Mouse (Mus musculus) urinary bladder, postnatal 14 days (tissue): ENCODE measurements at regions not wholly inside any gene's neighbourhood (a gene's known extent, or its start where the extent isn't known, plus 50 kb on each side); places are given as distances from the start of the nearest gene placed in this dataset.

Experiments used
- DNase-seq: peaks from one replicate; pipeline ENCODE4 v3.0.0; 2021; ENCODE audit warnings: low spot score

DNA sequence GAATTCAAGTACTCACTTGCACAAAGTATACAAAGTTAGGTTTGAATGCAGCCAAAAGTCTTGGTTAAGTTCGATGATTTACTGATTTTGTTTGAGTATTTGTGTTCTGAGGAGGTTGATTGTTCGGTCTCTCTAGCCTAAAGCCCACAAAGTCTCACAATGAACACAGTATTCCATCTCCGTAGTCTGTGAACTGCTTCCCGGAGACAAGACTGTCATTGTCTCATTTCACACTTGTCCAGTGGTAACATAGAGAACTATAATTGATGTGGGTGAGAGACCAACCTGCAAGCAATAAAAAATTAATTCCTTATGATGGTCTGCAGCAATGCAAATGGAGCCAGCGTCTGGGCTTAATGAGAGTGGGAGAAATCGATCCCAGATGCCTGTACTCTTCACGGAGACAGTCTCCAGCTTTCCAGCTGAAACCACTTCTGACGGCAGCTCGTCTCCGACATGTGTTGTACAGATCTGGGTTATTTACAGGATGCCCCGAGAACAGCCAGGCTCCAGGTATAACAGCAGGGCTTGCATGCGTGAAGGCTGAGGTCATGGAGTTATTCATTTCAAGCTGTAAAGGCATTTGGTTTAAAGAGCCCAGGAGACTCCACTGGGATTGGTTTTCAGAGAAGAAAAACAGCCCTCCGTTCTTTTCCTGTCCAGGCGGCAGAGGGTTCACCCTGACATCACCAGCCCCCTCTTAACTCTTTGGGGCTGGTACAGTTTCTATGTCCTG is 75.2 kb downstream of the Asb13 start:
- no peak for DNase-seq
